Mouse (Mus musculus) liver, adult 2 months (tissue): ENCODE results near the gene Wdr1.

Experiments used
- CTCF ChIP-seq: fragments of 200-500 bp; IDR thresholded peaks from 2 replicates; pipeline ENCODE4 v1.5.1; 2011; ENCODE audit warnings: low read depth, low read length, control low read depth
- POLR2A ChIP-seq: fragments of 200-500 bp; IDR thresholded peaks from 2 replicates; pipeline ENCODE4 v1.6.1; 2011; ENCODE audit warnings: low read length, control low read depth; ENCODE audit not compliant: insufficient read depth; ENCODE audit errors: extremely low read depth

DNA sequence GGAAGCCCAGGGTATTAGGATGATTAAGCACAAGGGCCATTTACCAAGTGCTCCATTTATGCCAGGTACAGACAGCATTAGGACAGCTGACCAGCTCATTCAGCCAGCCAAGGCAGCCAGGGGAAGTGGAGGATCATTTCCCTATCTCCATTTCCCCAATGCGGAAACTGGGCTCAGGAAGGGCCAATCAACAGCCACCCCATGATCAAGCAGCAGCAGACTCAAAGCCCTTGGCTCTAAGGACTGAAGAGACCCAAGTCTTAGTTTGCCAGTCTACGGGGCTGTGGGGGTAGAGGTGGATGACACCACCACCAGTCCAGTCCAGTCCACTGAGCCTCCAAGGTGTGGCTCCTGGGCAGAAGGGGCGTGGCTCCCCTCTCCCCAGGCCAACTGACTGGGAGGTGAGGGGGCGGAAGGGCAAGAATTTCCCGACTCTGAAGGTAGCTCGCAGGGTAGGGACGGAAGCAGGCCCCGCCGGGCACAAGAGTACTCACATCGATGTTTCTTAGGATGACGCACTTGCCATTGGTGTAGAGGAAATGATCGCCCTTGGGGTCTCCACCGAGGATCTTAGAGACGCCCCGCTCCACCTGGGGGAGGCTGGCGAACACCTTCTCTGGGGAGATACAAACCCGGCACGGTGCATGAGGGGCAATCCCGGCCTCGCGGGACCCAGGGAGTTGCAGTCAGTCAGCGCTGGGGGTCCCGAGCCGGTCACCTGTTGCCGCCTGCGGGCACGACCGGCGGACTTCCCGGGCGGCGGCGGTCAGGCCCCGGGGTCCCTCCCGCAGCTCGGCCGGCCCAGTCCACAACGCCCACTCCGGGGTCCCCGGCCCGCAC is 2.2 kb downstream of the Wdr1 start:
- TF ChIP-seq POLR2A = no peak
- TF ChIP-seq CTCF = no peak
